Mouse (Mus musculus): ENCODE data around the gene Olfr914. TPM values are rescaled to one million over a fixed set of nuclear protein-coding genes. Genes with fewer than 3 reads are reported as not detected.

Gene Olfr914
- not detected in 2 replicates for polyA plus RNA-seq (2015; fragmentation: Nextera tagmentation; extraction: Ambion mirVana)

GRCm38 (mm10) chr9:38604802-38605201 lies at the start of gene Olfr914:
TSS of gene Olfr914 (plus strand) at chr9:38605102.
- Histone ChIP-seq H3K4me1 (replicated peaks) (no peaks in the 10 kb centered on the region), H3K4me2 (no peak within 1 kb of the TSS), H3K9me3 (replicated peaks) (no peaks in the 10 kb centered on the region), H3K27ac (no peak within 1 kb of the TSS), H3K9ac (no peak within 1 kb of the TSS), H3K27me3 (no peaks in the 10 kb centered on the region), H3K36me3 (no peaks in the 10 kb centered on the region), H3K4me3 (no peak within 1 kb of the TSS)
- WGBS, result 52% methylated on average over 2 of the region's 2 CpGs
- ATAC-seq (replicated peaks; ENCODE audit: insufficient number of reproducible peaks, insufficient read depth, low FRiP score, low read depth), result no peak

GRCm38 (mm10) chr9:38579878-38580277 lies 25.0 kb upstream of the Olfr914 start, which contains the start of gene Olfr912:
TSS of gene Olfr912 (plus strand) at chr9:38580178.
- WGBS, result 69% methylated on average over 1 of the region's 1 CpGs

GRCm38 (mm10) chr9:38591056-38591455 lies 13.8 kb upstream of the Olfr914 start:
- Histone ChIP-seq H3K4me3 (no peak overlapping the region), H3K9me3 (replicated peaks) (no peaks in the 10 kb centered on the region), H3K4me1 (replicated peaks) (no peaks in the 10 kb centered on the region), H3K9ac (no peak overlapping the region), H3K27ac (no peak overlapping the region), H3K27me3 (no peaks in the 10 kb centered on the region), H3K36me3 (no peaks in the 10 kb centered on the region), H3K4me2 (no peak overlapping the region)
- 69% methylated on average over 1 of the region's 1 CpGs for WGBS
- ATAC-seq (replicated peaks; ENCODE audit: insufficient number of reproducible peaks, insufficient read depth, low FRiP score, low read depth), result no peak

More at GRCm38 (mm10) chr9:38579878-38580277, 25.0 kb upstream of the Olfr914 start, which contains the start of gene Olfr912:
- Histone ChIP-seq H3K4me1 (replicated peaks) (no peaks in the 10 kb centered on the region), H3K9me3 (replicated peaks) (no peaks in the 10 kb centered on the region), H3K36me3 (no peaks in the 10 kb centered on the region), H3K27ac (no peak within 1 kb of the TSS), H3K4me3 (no peak within 1 kb of the TSS), H3K27me3 (no peaks in the 10 kb centered on the region), H3K9ac (no peak within 1 kb of the TSS), H3K4me2 (no peak within 1 kb of the TSS)
- ATAC-seq (replicated peaks; ENCODE audit: insufficient number of reproducible peaks, insufficient read depth, low FRiP score, low read depth), result no peak

- H3K27me3 ChIP-seq, result no peaks in the 10 kb centered on the region
- WGBS, result 43% methylated on average over 2 of the region's 2 CpGs
- H3K36me3 ChIP-seq, result no peaks in the 10 kb centered on the region
- no peak within 1 kb of the TSS for H3K4me2 ChIP-seq
- H3K9ac ChIP-seq, result no peak within 1 kb of the TSS
- H3K27ac ChIP-seq, result no peak within 1 kb of the TSS
- ATAC-seq (replicated peaks; ENCODE audit: insufficient number of reproducible peaks, insufficient read depth, low FRiP score, low read depth), result no peak
- no peak within 1 kb of the TSS for H3K4me3 ChIP-seq
- H3K4me1 ChIP-seq (replicated peaks), result no peaks in the 10 kb centered on the region
- H3K9me3 ChIP-seq (replicated peaks), result no peaks in the 10 kb centered on the region
Measured at GRCm38 (mm10) chr9:38592459-38592858, 12.4 kb upstream of the Olfr914 start, which contains the start of gene Olfr913. TSS of gene Olfr913 (plus strand) at chr9:38592759.

GRCm38 (mm10) chr9:38632406-38632805 lies 27.5 kb downstream of the Olfr914 start:
- H3K27me3 ChIP-seq, result no peaks in the 10 kb centered on the region
- WGBS, result 78% methylated on average over 4 of the region's 4 CpGs
- no peaks in the 10 kb centered on the region for H3K4me1 ChIP-seq (replicated peaks)
- no peak overlapping the region for H3K9ac ChIP-seq
- no peak overlapping the region for H3K4me3 ChIP-seq
- no peak overlapping the region for H3K4me2 ChIP-seq
- no peaks in the 10 kb centered on the region for H3K9me3 ChIP-seq (replicated peaks)
- H3K36me3 ChIP-seq, result no peaks in the 10 kb centered on the region
- no peak for ATAC-seq (replicated peaks; ENCODE audit: insufficient number of reproducible peaks, insufficient read depth, low FRiP score, low read depth)
- H3K27ac ChIP-seq, result no peak overlapping the region

- Histone ChIP-seq H3K4me1 (replicated peaks) (no peaks in the 10 kb centered on the region), H3K9ac (no peak within 1 kb of the TSS), H3K27ac (no peak within 1 kb of the TSS), H3K4me3 (no peak within 1 kb of the TSS), H3K9me3 (replicated peaks) (no peaks in the 10 kb centered on the region), H3K27me3 (no peaks in the 10 kb centered on the region), H3K4me2 (no peak within 1 kb of the TSS), H3K36me3 (no peaks in the 10 kb centered on the region)
- WGBS, result 60% methylated on average over 1 of the region's 1 CpGs
- no peak for ATAC-seq (replicated peaks; ENCODE audit: insufficient number of reproducible peaks, insufficient read depth, low FRiP score, low read depth)
Measured at GRCm38 (mm10) chr9:38659775-38660174, 54.9 kb downstream of the Olfr914 start, which contains the start of gene Olfr916. TSS of gene Olfr916 (minus strand) at chr9:38659875.

Other genes starting within 250 kb of the Olfr914 start
- gene Olfr250, start 238.2 kb upstream of the Olfr914 start, polyA plus RNA-seq (2015; fragmentation: Nextera tagmentation; extraction: Ambion mirVana), result not detected in 2 replicates
- gene Olfr251, start 228.0 kb upstream of the Olfr914 start, polyA plus RNA-seq (2015; fragmentation: Nextera tagmentation; extraction: Ambion mirVana), result not detected in 2 replicates
- not detected in 2 replicates for gene Olfr147, start 203.4 kb upstream of the Olfr914 start, polyA plus RNA-seq (2015; fragmentation: Nextera tagmentation; extraction: Ambion mirVana)
- gene Olfr901, start 175.6 kb upstream of the Olfr914 start, polyA plus RNA-seq (2015; fragmentation: Nextera tagmentation; extraction: Ambion mirVana), result not detected in 2 replicates
- gene Olfr902, start 157.4 kb upstream of the Olfr914 start, polyA plus RNA-seq (2015; fragmentation: Nextera tagmentation; extraction: Ambion mirVana), result not detected in 2 replicates
- not detected in 2 replicates for gene Olfr904, start 142.0 kb upstream of the Olfr914 start, polyA plus RNA-seq (2015; fragmentation: Nextera tagmentation; extraction: Ambion mirVana)
- gene Olfr905, start 134.0 kb upstream of the Olfr914 start, polyA plus RNA-seq (2015; fragmentation: Nextera tagmentation; extraction: Ambion mirVana), result not detected in 2 replicates
- gene Olfr906, start 118.0 kb upstream of the Olfr914 start, polyA plus RNA-seq (2015; fragmentation: Nextera tagmentation; extraction: Ambion mirVana), result not detected in 2 replicates
- gene Olfr907, start 109.3 kb upstream of the Olfr914 start, polyA plus RNA-seq (2015; fragmentation: Nextera tagmentation; extraction: Ambion mirVana), result not detected in 2 replicates
- not detected in 2 replicates for gene Olfr911-ps1, start 83.5 kb upstream of the Olfr914 start, polyA plus RNA-seq (2015; fragmentation: Nextera tagmentation; extraction: Ambion mirVana)
- not detected in 2 replicates for gene Olfr910, start 67.3 kb upstream of the Olfr914 start, polyA plus RNA-seq (2015; fragmentation: Nextera tagmentation; extraction: Ambion mirVana)
- not detected in 2 replicates for gene Olfr912, start 24.9 kb upstream of the Olfr914 start, polyA plus RNA-seq (2015; fragmentation: Nextera tagmentation; extraction: Ambion mirVana)
- gene Olfr913, start 12.3 kb upstream of the Olfr914 start, polyA plus RNA-seq (2015; fragmentation: Nextera tagmentation; extraction: Ambion mirVana), result not detected in 2 replicates
- not detected in 2 replicates for gene Olfr916, start 54.8 kb downstream of the Olfr914 start, polyA plus RNA-seq (2015; fragmentation: Nextera tagmentation; extraction: Ambion mirVana)
- gene Olfr917, start 60.7 kb downstream of the Olfr914 start, polyA plus RNA-seq (2015; fragmentation: Nextera tagmentation; extraction: Ambion mirVana), result not detected in 2 replicates
- not detected in 2 replicates for gene Olfr918, start 69.5 kb downstream of the Olfr914 start, polyA plus RNA-seq (2015; fragmentation: Nextera tagmentation; extraction: Ambion mirVana)
- gene Olfr919, start 98.6 kb downstream of the Olfr914 start, polyA plus RNA-seq (2015; fragmentation: Nextera tagmentation; extraction: Ambion mirVana), result not detected in 2 replicates
- gene Vwa5a, start 113.2 kb downstream of the Olfr914 start, polyA plus RNA-seq (2015; fragmentation: Nextera tagmentation; extraction: Ambion mirVana), result 19.8 and 24.0 TPM in 2 replicates
- 0.03 TPM in 1 of 2 replicates, not detected in the other for gene Olfr920, start 147.2 kb downstream of the Olfr914 start, polyA plus RNA-seq (2015; fragmentation: Nextera tagmentation; extraction: Ambion mirVana)
- gene Olfr921, start 168.0 kb downstream of the Olfr914 start, polyA plus RNA-seq (2015; fragmentation: Nextera tagmentation; extraction: Ambion mirVana), result not detected in 2 replicates
- gene Olfr922, start 209.5 kb downstream of the Olfr914 start, polyA plus RNA-seq (2015; fragmentation: Nextera tagmentation; extraction: Ambion mirVana), result not detected in 2 replicates
- not detected in 2 replicates for gene Olfr923, start 221.4 kb downstream of the Olfr914 start, polyA plus RNA-seq (2015; fragmentation: Nextera tagmentation; extraction: Ambion mirVana)
- gene Olfr924, start 239.3 kb downstream of the Olfr914 start, polyA plus RNA-seq (2015; fragmentation: Nextera tagmentation; extraction: Ambion mirVana), result not detected in 2 replicates
- not detected in 2 replicates for gene Olfr26, start 250.0 kb downstream of the Olfr914 start, polyA plus RNA-seq (2015; fragmentation: Nextera tagmentation; extraction: Ambion mirVana)